ENCODE assay signal across 8 mouse cellular contexts in the genomic region with DNA sequence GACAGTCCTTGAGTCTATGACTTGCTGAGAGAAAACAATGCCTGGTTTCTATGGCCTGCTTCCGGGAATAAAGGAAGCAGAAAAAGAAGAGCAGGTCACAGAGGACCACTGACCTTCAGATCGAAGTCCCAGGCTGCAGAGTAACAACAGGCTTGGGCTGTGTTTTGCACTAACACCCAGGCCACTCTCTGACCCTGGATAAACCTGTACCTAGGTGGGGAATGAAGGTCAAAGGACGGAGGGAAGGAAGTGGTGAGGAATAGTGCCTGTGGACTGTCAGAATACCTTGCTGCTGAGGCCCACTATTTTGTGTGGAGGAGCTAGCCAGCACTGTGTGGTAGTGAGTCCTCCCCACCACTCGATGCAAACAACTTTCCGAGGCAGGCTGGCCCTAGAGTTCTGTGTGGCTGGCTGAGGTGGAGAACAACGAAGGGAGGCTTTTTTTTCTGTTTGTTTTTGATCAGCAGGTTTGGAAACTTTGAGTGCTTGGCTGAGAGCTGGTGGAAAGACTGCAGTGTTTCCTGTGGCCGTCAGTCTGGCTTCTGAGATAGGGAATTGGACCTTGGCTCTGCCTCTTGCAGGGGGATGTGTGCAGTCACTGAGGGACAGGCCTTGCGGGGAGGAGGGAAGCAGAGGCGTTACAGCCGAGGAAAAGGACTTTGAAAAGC.
DNase-seq lines count a peak whose midpoint lies in the region; ATAC-seq and TF ChIP-seq lines count a peak whose summit lies in the region.

No protein-coding gene starts in this region.

- peak overlapping the region; percentile 62 for H3K27ac ChIP-seq in liver, postnatal 0 days (ENCODE audit: low read depth)

- no peak for TF ChIP-seq CTCF in liver, postnatal 0 days (IDR thresholded peaks at IDR 0.05; ENCODE audit: low read depth)

- 22% methylated on average over 10 of the region's 10 CpGs for WGBS in liver, postnatal 0 days (ENCODE audit: insufficient replicate concordance)

- no peaks in the 10 kb centered on the region for H3K9me3 ChIP-seq in liver, postnatal 0 days (ENCODE audit: low read length)

- H3K4me3 ChIP-seq in liver, postnatal 0 days (ENCODE audit: low read depth, low read length), result no peak overlapping the region

- peaks cover 17% of the 10 kb centered on the region for H3K4me1 ChIP-seq in liver, postnatal 0 days (ENCODE audit: insufficient read depth)

- intact Hi-C loops in heart, postnatal 14 days (cut with DNase I), result loop anchor here (5.0 kb wide), 1 partner anchor 37 kb away; no protein-coding TSS in a partner anchor

- DNase-seq in frontal cortex, postnatal 36 days (ENCODE audit: low spot score in 2 of 2), result no peak
- peak; percentile 44 for DNase-seq in ES-CJ7 (ENCODE audit: low read depth, low spot score)
- DNase-seq in heart, postnatal 14 days, result peak; percentile 53 to 59
- no peak for DNase-seq in liver, postnatal 0 days
- no peak for DNase-seq in layer of hippocampus, postnatal 10 days (ENCODE audit: low spot score in 2 of 2)
- DNase-seq in cerebellum, adult 11-12 months, result no peak
- no peak for DNase-seq in spleen, postnatal 14 days (ENCODE audit: low spot score in 2 of 2)

- no peak for TF ChIP-seq EP300 in liver, postnatal 0 days (IDR thresholded peaks at IDR 0.05; ENCODE audit: low read depth)

- ATAC-seq in frontal cortex, adult (ENCODE audit: low TSS enrichment), result peak; percentile 41; the same call in 1 of the 2 replicates
- peak; percentile 72 for ATAC-seq in liver, postnatal 0 days

- H3K36me3 ChIP-seq in liver, postnatal 0 days (replicated peaks; ENCODE audit: insufficient read depth, low read length), result no peaks in the 10 kb centered on the region

- H3K9ac ChIP-seq in liver, postnatal 0 days (replicated peaks), result no peak overlapping the region

- 0 out of 2 replicates have a peak overlapping the region, but pooled peaks have one; percentile 13 for H3K4me2 ChIP-seq in liver, postnatal 0 days (ENCODE audit: low read depth, low read length)

- no peaks in the 10 kb centered on the region for H3K27me3 ChIP-seq in liver, postnatal 0 days (ENCODE audit: insufficient read depth, low read length)

Comparison
In these comparisons a context has a peak if more than half of its experiments do, and no peak if none do; other contexts are left out.
1. DNase-seq: peak in ES-CJ7 (single experiment) and heart, postnatal 14 days (2 of 2); none in frontal cortex, postnatal 36 days (0 of 2), liver, postnatal 0 days (single experiment), layer of hippocampus, postnatal 10 days (0 of 2), cerebellum, adult 11-12 months (single experiment) and spleen, postnatal 14 days (0 of 2).